Mouse (Mus musculus): Measurements from ENCODE around the gene Calcr.

- no peak for TF ChIP-seq CTCF (IDR thresholded peaks at IDR 0.05; ENCODE audit: low read depth)
- TF ChIP-seq EP300 (optimal IDR thresholded peaks at IDR 0.05) = no peak
These were observed 34.2 kb downstream of the Calcr start for GRCm38 (mm10) chr6:3730246-3730867.
